Mouse (Mus musculus): ENCODE data around the gene Adap1.

Adap1 gene

GRCm38 (mm10) chr5:139253301-139253741 is 72.1 kb downstream of the Adap1 start:
- CTCF ChIA-PET: no interaction called here

- CTCF ChIA-PET: no interaction called here
Observed at GRCm38 (mm10) chr5:139252910-139253245, 72.5 kb downstream of the Adap1 start.

- CTCF ChIA-PET: no interaction called here
Observed at GRCm38 (mm10) chr5:139252081-139252909, 73.1 kb downstream of the Adap1 start, which contains the start of gene Get4. TSS of gene Get4 (plus strand) at chr5:139252324.

GRCm38 (mm10) chr5:139251736-139252080 is 73.7 kb downstream of the Adap1 start:
- CTCF ChIA-PET: no interaction called here

- CTCF ChIA-PET: no interaction called here
Observed at GRCm38 (mm10) chr5:139251279-139251678, 74.1 kb downstream of the Adap1 start.

GRCm38 (mm10) chr5:139248846-139249245 is 76.6 kb downstream of the Adap1 start:
- CTCF ChIA-PET: no interaction called here

- CTCF ChIA-PET: no interaction called here
Observed at GRCm38 (mm10) chr5:139247767-139248166, 77.7 kb downstream of the Adap1 start.

- CTCF ChIA-PET: no interaction called here
Observed at GRCm38 (mm10) chr5:139243384-139243783, 82.0 kb downstream of the Adap1 start.

GRCm38 (mm10) chr5:139241022-139241761 is 84.2 kb downstream of the Adap1 start:
- CTCF ChIA-PET: no interaction called here

GRCm38 (mm10) chr5:139237436-139237835 is 88.0 kb downstream of the Adap1 start:
- CTCF ChIA-PET: no interaction called here

- CTCF ChIA-PET: no interaction called here
Observed at GRCm38 (mm10) chr5:139234423-139234822, 91.0 kb downstream of the Adap1 start.

GRCm38 (mm10) chr5:139232083-139232482 is 93.3 kb downstream of the Adap1 start:
- CTCF ChIA-PET: no interaction called here

GRCm38 (mm10) chr5:139229716-139230115 is 95.7 kb downstream of the Adap1 start:
- CTCF ChIA-PET: no interaction called here

- CTCF ChIA-PET: no interaction called here
Observed at GRCm38 (mm10) chr5:139228318-139228717, 97.1 kb downstream of the Adap1 start.

- CTCF ChIA-PET: no interaction called here
Observed at GRCm38 (mm10) chr5:139227645-139228044, 97.8 kb downstream of the Adap1 start.

- CTCF ChIA-PET: no interaction called here
Observed at GRCm38 (mm10) chr5:139227236-139227635, 98.2 kb downstream of the Adap1 start.

- CTCF ChIA-PET: no interaction called here
Observed at GRCm38 (mm10) chr5:139223331-139223730, 102.1 kb downstream of the Adap1 start.

All from spleen, embryonic (tissue).